Comparison of ENCODE assay signal across 15 mouse cellular contexts in the genomic region with DNA sequence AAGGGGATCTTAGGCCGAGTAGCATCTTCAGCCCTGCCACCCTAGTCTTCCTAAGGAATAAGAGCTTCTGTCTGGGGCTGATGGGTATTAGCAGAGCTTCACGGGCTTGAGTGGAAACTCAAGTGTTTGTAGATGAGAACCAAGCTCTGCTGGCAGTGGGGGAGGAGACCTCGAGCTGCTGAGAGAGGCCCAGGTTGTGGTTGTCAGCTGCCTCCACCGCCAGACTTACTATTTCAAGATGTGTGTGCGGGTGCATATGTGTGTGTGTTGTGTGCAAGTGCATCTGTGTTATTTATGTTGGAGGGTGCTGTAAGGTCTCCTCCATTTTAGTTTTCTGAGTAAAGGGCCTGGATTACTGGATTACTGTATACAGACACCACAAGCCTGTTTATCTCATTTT. TPM values are rescaled to one million over a fixed set of nuclear protein-coding genes. Genes with fewer than 3 reads are reported as not detected.
DNase-seq lines count a peak whose midpoint lies in the region; ATAC-seq and TF ChIP-seq lines count a peak whose summit lies in the region.
"Had no signal": no experiment of that assay in that cellular context is flagged by ENCODE, and none has a peak within 500 bp of the region (broad histone marks: within the 10 kb centered on the region; RNA-seq: fewer than 3 reads in every experiment).

No protein-coding gene starts in this region.

- DNase-seq in heart, postnatal 36 days, result no peak
- DNase-seq in retina, postnatal 1 day, result peak; percentile 42
- DNase-seq in retina, embryonic 14.5 days (ENCODE audit: low spot score), result no peak
- peak; percentile 59 for DNase-seq in brain, adult 2 months (ENCODE audit: low read depth, low spot score)
- DNase-seq in brain, embryonic 14.5 days (ENCODE audit: low read depth), result peak; percentile 40
- no peak for DNase-seq in adrenal gland, adult 18-20 months (ENCODE audit: low spot score in 2 of 2)
- DNase-seq: adrenal gland, postnatal 10 days; gastrocnemius, postnatal 36 days; heart, adult 11 months; heart, postnatal 10 days had no signal

- H3K27me3 ChIP-seq in heart, embryonic 13.5 days (replicated peaks), result peaks cover 7% of the 10 kb centered on the region
- H3K27me3 ChIP-seq: forebrain, embryonic 15.5 days had no signal

- no peaks in the 10 kb centered on the region for H3K36me3 ChIP-seq in heart, embryonic 13.5 days
- H3K36me3 ChIP-seq: embryonic facial prominence, embryonic 10.5 days; forebrain, embryonic 15.5 days; hindbrain, embryonic 13.5 days had no signal

- peaks cover 16% of the 10 kb centered on the region; the same call in 1 of the 2 replicates for H3K4me1 ChIP-seq in heart, embryonic 13.5 days

- 37% methylated on average over 5 of the region's 5 CpGs for WGBS in heart, embryonic 13.5 days

- no peak overlapping the region for H3K27ac ChIP-seq in heart, embryonic 13.5 days (replicated peaks)
- H3K27ac ChIP-seq: embryonic facial prominence, embryonic 10.5 days; hindbrain, embryonic 13.5 days; hindbrain, postnatal 0 days had no signal

- H3K9me3 ChIP-seq in heart, embryonic 13.5 days, result no peaks in the 10 kb centered on the region
- H3K9me3 ChIP-seq: embryonic facial prominence, embryonic 10.5 days; forebrain, embryonic 15.5 days; hindbrain, embryonic 13.5 days had no signal

- no peak for TF ChIP-seq CTCF in brain, embryonic 14.5 days (IDR thresholded peaks at IDR 0.05; ENCODE audit: borderline replicate concordance, extremely low read depth, insufficient read depth, insufficient read length)

- no peak overlapping the region for H3K4me2 ChIP-seq in heart, embryonic 13.5 days
- H3K4me2 ChIP-seq: forebrain, embryonic 15.5 days; hindbrain, embryonic 13.5 days had no signal

- ATAC-seq in heart, embryonic 13.5 days (ENCODE audit: extremely low read depth, insufficient number of reproducible peaks, low FRiP score, low TSS enrichment), result no peak
- ATAC-seq: forebrain, embryonic 15.5 days; hindbrain, postnatal 0 days had no signal

- no peak for TF ChIP-seq POLR2A in brain, embryonic 14.5 days (IDR thresholded peaks at IDR 0.05; ENCODE audit: borderline replicate concordance, extremely low read depth, insufficient read depth, insufficient read length, poor library complexity, severe bottlenecking)

- intact Hi-C loops in heart, postnatal 36 days (cut with DNase I), result no loop called here

- no peak overlapping the region for H3K4me3 ChIP-seq in heart, embryonic 13.5 days
- H3K4me3 ChIP-seq: embryonic facial prominence, embryonic 10.5 days; forebrain, embryonic 15.5 days; hindbrain, embryonic 13.5 days had no signal

- H3K9ac ChIP-seq in heart, embryonic 13.5 days, result peak overlapping the region; percentile 37; the same call in 1 of the 2 replicates
- H3K9ac ChIP-seq: forebrain, embryonic 15.5 days; hindbrain, embryonic 13.5 days had no signal

RNA-seq across cellular contexts. Expression of gene Rptor, which starts 15.6 kb away (rescaled TPM):
- polyA plus RNA-seq in heart, embryonic 13.5 days (2015; fragmentation: Nextera tagmentation; extraction: Ambion mirVana), result 7.0 and 7.1 TPM in 2 replicates
- 10 to 100 TPM; 34.8 to 36.0 TPM for total RNA-seq in heart, postnatal 36 days (2021)
- 23.4 and 34.4 TPM in 2 replicates for polyA plus RNA-seq in brain, embryonic 14.5 days (2012; rRNA removed)
- total RNA-seq in adrenal gland, adult 18-20 months (2021), result 10 to 100 TPM; 44.4 to 50.2 TPM

RNA-seq across cellular contexts. Expression of gene Nptx1, which starts 39.6 kb away (rescaled TPM):
- polyA plus RNA-seq in heart, embryonic 13.5 days (2015; fragmentation: Nextera tagmentation; extraction: Ambion mirVana), result 0.66 and 0.75 TPM in 2 replicates
- total RNA-seq in heart, postnatal 36 days (2021), result under 1 TPM; 0.25 to 0.27 TPM
- 9.2 and 14.7 TPM in 2 replicates for polyA plus RNA-seq in brain, embryonic 14.5 days (2012; rRNA removed)
- 1 to 10 TPM; 2.7 to 4.6 TPM for total RNA-seq in adrenal gland, adult 18-20 months (2021)

Comparison
In these comparisons a context has a peak if more than half of its experiments do, and no peak if none do; other contexts are left out.
1. DNase-seq: peak in retina, postnatal 1 day (single experiment), brain, adult 2 months (single experiment) and brain, embryonic 14.5 days (single experiment); none in heart, postnatal 36 days (0 of 2), retina, embryonic 14.5 days (single experiment) and adrenal gland, adult 18-20 months (0 of 2).